Mouse (Mus musculus): ENCODE results near the gene Tuba4a.

Tuba4a gene

GRCm38 (mm10) chr1:75210136-75211087, 9.3 kb downstream of the Tuba4a start, which contains the start of the genes Glb1l and Stk16:
Gene Glb1l (minus strand): TSS chr1:75210813.
Gene Stk16 (plus strand): TSS chr1:75210838.
- DNase-seq, result peak; percentile 96

GRCm38 (mm10) chr1:75208967-75209678, 10.5 kb downstream of the Tuba4a start:
- no peak for DNase-seq

GRCm38 (mm10) chr1:75201236-75201635, 18.4 kb downstream of the Tuba4a start:
- DNase-seq, result no peak

GRCm38 (mm10) chr1:75192452-75192851, 27.2 kb downstream of the Tuba4a start:
- peak; percentile 60 for DNase-seq

GRCm38 (mm10) chr1:75191622-75192402, 27.9 kb downstream of the Tuba4a start, which contains the start of the genes Ankzf1 and Atg9a:
Gene Ankzf1 (plus strand): TSS chr1:75192151.
Gene Atg9a (minus strand): TSS chr1:75192196.
- peak; percentile 99 for DNase-seq

- DNase-seq, result no peak
Measured at GRCm38 (mm10) chr1:75191258-75191621, 28.4 kb downstream of the Tuba4a start.

DNA sequence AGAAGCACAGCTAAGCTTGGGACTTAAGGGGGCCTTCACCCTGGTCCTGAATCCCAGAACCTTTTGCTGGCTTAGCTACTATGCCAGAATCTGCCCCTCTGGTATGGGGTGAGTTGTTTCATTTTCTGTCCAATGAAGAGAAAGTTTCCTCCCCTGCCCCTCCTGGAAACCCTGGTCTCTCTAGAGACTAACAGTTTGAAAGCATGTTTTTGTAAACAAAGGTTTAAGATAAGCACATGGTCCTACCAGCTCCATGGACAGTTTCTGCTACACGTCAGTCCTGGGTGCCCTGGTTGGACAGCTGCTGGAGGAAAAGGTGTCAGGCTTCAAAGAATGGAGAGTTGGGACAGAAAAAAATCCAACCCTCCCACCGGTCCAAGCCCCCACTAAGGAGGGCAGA, 29.1 kb downstream of the Tuba4a start:
- no peak for DNase-seq

- DNase-seq, result no peak
Measured at GRCm38 (mm10) chr1:75187914-75188483, 31.7 kb downstream of the Tuba4a start.

DNA sequence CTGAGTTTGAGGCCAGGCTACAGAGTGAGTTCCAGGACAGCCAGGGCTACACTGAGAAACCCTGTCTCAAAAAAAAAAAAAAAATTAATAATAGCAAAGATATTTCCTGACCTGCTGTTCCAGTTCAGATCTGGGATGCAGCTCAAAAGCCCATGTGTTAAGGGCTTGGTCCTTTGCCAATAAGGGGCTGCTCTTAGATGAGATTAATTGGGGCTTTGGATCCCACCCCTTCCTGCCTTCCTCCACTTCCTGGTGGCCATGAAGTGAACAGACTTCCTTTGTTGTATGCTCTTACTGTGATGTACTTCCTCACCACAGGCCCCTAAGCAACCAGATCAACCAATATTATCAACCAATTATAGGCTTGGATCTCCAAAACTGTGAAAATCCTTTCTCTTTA, 32.5 kb downstream of the Tuba4a start:
- DNase-seq, result no peak

GRCm38 (mm10) chr1:75185495-75185894, 34.2 kb downstream of the Tuba4a start:
- no peak for DNase-seq

GRCm38 (mm10) chr1:75182160-75182559, 37.5 kb downstream of the Tuba4a start:
- no peak for DNase-seq

GRCm38 (mm10) chr1:75181377-75181870, 38.2 kb downstream of the Tuba4a start:
- no peak for DNase-seq

DNA sequence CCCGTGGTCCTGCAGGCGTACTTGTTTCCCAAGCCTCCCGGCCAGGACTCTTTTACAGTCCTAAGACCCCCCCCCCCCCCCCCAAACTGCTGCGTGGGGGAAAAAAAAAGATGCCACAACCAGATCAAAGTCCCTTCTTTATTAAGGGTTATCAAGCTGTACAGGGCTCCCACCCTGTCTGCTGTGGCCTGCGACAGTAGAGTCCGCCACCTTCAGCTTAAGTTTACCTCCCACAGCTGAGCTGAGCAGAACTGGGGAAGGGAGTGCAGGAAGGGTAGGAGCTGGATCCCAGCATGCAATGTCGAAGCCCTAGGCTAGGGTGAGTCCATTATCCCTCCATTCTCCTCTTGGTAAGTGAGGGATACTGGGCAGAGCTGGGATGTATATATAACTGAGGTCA, 38.9 kb downstream of the Tuba4a start:
- DNase-seq, result no peak

GRCm38 (mm10) chr1:75180105-75180590, 39.5 kb downstream of the Tuba4a start, which contains the start of gene Abcb6:
Gene Abcb6 (minus strand): TSS chr1:75180392.
- peak; percentile 95 for DNase-seq

DNA sequence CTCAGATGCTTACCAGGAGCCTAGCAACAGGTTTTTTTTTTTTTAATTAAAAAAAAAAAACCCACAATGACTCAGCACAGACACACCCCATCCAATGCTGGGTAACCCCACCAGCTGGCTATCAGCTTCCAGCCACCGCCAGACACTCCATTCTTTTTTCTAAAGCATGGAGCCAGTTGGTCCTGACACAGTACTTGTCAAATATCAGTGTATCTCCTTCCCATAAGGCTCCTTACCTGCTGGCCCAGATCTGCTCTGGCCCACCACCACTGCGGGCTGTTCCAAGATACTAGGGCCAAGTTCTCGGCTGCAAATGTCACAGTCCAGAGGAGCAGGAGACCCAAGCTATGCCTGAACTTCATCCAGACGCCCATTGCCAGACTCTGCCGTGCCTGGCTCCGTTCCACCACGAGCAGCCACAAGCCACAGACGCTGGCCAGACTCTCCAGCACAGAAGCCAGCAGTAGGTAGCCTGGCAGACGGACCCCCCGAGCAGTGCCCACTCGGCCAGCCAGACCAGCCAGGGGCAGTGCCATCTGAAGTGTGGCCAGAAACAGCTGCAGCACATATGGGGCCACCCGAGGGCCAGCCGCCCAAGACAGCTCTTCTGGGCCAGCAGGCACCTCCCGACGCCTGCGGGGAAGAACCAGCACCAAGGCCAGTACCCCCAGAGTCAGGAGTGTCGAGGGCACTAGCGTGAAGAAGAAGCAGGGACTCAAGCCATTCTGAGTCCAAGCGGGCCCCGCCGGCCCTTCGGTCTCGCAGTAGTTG, 40.1 kb downstream of the Tuba4a start:
- peak; percentile 48 for DNase-seq

DNA sequence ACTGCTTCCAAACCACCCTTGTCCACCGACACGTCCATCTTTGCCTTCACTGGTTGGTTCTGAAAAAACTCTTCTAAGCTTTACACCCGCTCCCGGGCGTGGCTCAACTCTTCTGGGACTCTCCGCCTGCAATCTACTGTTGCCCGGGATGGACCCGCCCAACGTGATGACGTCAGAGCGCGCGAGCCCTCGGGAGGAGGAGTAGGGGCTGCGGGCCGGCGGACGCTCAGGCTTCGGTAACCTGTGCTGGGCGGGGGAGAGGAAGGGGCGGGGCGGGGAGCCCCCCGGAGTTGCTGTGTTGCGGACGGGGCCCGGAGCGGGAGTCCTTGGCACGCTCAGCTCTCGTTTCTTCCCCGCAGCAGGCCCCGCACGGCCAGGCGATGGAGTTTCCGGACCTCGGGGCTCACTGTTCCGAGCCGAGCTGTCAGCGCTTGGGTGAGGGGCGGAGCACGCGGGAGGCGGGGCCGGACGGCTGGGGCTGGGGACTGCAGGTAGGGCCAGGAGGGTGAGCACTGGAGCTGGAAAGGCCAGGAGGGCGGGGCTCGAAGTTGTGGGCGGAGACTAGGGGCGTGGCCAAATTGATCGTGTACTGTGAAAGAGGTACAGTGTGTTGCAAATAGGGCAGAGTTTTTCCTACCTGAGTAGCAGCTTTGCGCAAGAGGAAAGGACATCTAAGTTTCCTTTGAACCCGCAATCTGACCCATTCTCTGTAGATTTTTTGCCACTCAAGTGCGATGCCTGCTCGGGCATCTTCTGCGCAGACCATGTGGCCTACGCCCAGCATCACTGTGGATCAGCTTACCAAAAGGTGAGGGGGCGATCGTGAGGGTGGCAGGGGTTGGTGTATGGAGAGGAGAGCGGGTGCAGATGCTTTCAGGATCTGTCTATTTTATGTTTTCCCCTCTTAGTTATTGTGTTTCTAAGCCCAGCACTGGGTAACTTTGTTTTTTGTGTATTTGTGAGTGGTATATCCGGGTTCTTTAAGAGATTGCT, 50.9 kb downstream of the Tuba4a start, which contains the start of gene Zfand2b:
Gene Zfand2b, plus strand, starts transcription at position 175 of the 993 bp plus-strand sequence.
- peak; percentile 96 for DNase-seq

- DNase-seq, result no peak
Measured at GRCm38 (mm10) chr1:75168093-75168471, 51.6 kb downstream of the Tuba4a start.
